Mouse (Mus musculus): Measurements from ENCODE around the gene 9430097D07Rik.

Gene 9430097D07Rik

DNA sequence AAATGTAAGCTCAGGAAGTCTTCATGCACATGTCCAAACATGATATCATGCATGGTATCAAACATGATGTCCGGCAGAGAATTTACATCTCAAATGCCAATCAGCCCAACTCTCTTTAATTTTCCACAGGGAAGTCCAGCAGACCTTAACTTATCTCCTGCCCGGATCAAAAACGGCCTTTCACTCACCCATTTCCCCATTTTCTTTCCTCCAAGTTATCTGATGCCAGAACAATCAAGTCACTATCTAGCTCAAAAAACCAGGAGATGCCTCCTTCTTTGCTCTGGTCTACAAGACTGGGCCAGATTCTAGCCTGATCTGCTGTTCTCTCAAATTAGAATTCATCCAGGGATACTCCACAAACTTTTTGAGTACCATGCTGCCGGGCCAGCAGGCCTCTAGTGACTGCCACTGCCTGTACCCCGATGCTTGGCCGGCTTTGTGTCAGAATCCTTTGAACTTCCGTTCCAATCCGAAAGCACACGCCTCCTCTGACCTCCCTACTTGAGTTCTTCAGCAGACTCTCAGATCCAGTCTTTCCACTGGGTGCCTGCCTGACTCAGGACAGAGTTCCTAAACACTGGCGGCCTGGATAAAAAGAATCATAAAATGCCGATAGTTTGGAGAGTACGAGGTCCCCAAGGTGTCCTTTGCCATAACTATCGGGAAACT, 41.3 kb downstream of the 9430097D07Rik start:
- DNase-seq: peak; percentile 45 to 57

DNA sequence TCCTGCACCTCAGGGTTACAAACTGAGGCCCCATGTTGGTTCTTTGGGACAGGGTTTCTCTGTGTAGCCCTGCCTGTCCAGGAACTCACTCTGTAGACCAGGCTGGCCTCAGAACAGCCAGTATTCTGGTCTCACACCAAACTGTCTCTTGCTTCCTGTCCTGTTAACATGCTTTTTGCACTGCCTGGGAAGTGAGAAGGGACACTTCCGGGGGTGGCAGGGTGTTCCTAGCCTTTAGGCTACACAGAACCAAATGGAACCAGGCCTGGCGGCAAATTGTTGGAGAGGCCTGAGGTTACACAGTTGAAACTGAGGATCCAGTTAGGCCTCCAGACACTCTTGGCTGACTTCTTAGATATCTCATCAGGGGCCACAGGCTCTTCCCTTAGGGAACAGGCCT, 42.3 kb downstream of the 9430097D07Rik start:
- DNase-seq: no peak

DNA sequence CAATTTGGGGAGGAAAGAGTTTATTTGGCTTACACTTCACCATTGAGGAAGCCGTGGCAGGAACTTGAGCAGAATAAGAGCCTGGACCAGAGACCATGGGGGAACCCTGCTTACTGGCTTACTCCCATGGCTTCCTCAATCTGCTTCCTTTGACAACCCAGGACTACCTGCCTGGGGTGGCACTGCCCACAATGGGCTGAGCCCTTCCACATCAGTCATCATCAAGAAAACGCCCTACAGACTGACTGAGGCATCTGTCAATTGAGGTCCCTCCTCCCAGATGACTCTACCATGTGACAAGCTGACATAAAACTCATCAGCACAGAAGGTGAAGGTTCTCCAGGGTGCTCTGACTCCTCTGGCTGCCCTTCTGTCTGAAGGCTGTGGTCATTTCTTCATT, 45.0 kb downstream of the 9430097D07Rik start:
- no peak for DNase-seq

DNA sequence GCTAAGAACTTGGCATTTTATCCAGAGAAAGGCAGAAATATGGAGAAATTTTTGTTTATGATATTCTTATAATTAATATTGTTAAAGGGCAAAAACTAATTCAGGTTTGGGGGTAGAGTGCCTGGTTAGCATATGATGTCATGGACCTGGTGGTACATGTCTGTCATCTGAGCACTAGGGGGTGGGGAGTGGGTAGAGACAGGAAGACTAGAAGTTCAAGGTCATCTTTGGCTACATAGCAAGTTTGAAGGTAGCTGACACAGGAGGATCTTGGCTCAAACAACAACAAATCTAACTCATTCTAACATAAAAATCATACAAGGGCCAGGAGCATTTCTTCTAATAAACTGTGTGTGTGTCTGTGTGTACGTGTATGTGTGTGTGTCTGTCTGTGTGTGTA, 47.2 kb downstream of the 9430097D07Rik start:
- DNase-seq: no peak

DNA sequence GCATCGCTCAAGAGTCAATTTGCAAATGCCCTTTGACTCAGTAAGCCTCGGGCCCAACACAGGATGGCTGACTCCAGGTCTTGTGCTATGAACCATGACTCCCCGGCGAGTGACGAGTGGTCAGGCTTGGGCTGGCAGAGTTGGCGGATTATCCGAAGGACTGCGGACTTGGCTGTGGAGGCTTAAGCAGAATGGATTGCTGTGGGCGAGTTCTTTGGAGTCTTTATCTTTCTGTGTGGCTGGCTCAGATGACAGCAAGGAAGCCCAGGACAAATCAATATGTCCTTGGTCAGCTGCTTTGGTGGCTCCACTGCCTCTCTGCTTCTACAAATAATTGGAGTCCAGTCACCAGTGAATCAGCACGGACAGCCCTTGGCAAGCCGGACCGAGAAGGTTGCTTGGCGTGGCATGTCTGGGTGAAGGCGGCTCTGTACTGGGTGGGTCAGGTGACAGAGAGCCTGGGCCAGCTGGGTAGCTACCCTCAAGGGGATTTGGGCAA, 48.0 kb downstream of the 9430097D07Rik start:
- no peak for DNase-seq

DNA sequence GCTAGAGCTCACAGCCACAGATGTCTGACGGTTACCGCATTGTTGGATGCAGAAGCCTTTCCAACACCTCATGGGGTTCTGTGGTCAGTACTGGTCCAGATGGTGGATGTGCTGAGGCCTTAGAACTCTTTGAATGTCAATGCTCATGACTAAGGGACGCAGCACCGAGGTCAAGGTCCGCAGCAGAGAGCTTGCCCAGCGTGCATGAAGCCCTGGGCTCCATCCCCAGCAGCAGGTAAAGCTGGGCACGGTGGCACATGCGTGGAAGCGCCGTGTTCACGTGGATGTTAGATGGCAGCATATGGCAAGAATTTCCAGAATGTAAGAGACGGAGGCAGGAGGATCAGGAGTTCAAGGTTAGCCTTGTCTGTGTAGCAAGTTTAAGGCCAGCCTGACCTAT, 49.7 kb downstream of the 9430097D07Rik start:
- no peak for DNase-seq

DNA sequence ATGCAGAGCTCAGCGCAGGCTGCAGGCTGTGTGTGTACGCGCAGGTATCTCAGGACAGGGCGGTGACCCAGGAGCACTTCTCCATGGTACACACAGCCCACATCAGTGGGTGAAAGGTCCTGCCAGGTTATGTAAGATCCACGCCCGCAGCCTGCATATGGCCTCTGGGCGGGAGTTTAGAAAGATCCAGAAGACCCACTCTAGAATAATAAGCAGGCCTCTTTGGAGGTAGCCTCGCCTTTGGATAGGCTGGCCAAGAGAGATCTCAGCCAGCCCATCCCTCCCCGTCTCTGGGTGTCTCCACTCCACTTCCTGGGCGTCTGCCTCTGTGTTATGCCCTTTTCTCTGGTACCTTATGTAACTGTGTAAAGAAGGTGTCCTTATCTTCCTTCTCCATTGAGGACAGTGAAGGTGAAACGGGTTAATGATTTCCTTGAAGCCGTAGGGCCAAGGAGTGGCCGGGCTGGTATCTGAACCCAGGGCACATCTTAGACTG, 50.9 kb downstream of the 9430097D07Rik start:
- no peak for DNase-seq
